Mouse (Mus musculus): Measurements from ENCODE around the gene C1qtnf5.

Gene C1qtnf5

GRCm38 (mm10) chr9:44107110-44107509 lies at the start of gene C1qtnf5:
Gene C1qtnf5, plus strand, starts transcription at chr9:44107245.
- no peak for DNase-seq (ENCODE audit: low spot score)

DNA sequence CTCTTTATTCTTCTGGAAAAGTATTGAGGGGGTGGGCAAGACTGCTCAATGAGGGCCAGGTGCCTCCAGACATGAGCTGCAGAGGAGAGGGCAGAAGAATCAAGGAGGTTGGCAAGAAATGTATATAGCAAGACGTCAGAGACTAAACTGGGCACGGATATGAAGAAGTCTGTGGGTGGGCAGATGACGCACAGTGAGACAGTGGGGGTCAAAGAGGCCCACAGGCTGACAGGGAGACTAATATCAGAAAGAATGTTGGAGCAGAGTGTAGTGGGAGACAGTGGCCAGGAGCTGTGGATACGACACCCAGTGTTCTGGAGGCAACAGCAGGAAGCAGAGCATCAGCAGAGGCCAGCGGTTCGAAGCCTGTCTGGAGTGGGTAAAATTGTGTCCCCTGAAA lies 48.4 kb upstream of the C1qtnf5 start:
- DNase-seq (ENCODE audit: low spot score): no peak

GRCm38 (mm10) chr9:44065177-44065576 lies 41.9 kb upstream of the C1qtnf5 start:
- no peak for DNase-seq (ENCODE audit: low spot score)

- peak; percentile 99 for DNase-seq (ENCODE audit: low spot score)
Measured at GRCm38 (mm10) chr9:44066785-44067225, 40.2 kb upstream of the C1qtnf5 start, which contains the start of gene Usp2. Gene Usp2, plus strand, starts transcription at chr9:44067021.

DNA sequence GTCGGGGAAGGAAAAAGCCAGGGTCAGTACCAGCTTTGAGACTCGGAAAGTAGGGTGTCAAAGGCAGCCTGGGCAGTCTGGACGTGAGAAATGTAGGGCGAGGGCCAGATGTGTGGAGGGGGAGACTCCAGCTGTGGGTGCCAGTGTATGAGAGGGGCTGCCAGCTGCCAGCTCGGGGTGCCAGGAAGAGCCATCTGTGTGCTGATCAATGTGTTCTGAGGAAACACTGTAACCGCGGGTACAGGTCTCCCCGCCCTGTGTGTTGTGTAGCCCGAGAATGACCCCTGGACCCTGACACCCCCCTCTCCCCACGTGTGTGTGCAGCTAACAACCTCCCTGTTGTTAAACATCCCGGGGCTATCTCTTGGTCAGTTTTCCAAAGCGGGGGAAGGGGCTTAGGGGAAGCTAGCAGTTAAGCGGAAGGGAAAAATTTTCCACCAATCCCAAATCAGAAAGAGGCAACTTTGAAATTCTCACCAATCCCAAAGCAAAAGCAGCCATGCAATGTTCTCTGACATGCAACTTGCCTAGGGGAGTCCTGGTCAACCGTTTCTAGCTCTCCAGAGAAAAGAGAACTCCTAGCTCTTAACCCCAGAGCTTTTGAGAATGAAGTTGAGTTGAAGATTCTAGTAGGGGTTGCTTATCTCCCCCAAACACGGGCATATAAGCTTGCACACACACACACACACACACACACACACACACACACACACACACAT lies 39.6 kb upstream of the C1qtnf5 start:
- DNase-seq (ENCODE audit: low spot score): no peak

DNA sequence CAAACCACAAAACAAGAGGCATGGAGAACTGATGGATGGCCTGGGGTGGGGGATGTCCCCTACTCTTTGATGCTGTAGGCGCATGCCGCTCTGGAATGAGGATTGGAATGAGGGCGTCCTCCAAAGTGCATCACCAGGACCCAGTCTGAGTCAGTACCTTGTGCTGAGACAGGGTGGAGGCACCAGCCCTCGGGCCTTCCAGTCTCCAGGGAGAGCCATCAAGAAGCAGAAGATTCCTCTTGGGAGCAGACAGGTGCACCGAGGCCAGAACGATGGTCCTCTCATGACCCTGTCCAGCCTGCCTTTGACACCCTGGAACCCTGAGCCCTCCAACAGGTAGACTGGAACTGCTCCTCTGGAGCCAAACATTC lies 39.1 kb upstream of the C1qtnf5 start:
- no peak for DNase-seq (ENCODE audit: low spot score)

GRCm38 (mm10) chr9:44069252-44069651 lies 37.8 kb upstream of the C1qtnf5 start:
- DNase-seq (ENCODE audit: low spot score): no peak

DNA sequence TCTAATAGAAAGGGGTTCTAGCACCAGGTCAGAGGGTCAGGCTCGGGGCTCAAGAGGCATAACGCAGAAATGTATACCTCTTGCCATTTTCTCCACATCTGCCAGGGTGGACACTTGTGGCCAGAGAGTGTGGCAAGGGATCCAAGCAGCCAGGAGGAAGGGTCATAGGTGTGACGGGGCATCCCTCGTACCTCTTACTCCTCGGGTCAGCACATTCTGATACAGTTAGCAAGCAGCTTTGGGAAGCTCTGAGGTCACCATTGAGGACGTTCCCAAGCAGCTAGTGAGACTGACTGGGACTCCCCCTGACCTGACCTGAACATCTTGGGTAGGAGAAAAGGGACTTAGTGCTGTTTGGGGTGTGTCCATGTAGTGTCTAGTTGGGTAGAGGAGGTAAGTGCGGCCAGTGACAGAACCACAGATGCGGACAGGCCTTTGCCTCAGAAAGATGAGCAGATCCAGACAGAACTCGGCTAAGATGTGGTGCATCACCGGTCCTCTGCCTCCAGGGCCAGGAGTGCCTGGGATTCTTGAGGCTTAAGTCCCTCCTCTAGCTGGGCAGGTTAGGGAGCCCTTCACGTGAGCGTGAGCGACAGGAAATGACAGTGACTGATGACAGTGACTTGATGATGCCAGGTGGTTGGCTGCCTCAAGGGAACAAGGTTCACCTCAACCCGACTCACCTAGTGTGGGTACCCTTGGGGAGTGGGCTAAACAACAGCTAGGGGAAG lies 36.8 kb upstream of the C1qtnf5 start:
- DNase-seq (ENCODE audit: low spot score): no peak

DNA sequence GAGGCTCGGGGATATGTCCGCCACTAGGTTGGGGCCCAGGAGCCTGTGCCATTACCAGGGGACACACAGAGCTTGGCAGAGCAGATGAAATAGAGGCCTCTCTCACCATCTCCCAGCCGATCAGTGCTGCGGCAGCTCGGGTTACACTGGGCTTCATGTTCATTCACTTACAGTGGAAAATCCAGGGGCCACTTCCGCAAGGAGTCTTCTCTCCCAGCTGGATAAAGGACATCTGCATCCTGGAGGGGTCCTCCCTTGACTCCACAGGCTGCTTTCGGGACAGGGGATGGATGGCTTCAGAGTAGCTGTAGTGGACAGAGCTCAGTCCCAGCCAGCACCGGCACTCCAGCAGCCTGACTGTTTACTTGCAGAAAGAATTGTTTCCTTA lies 36.2 kb upstream of the C1qtnf5 start:
- no peak for DNase-seq (ENCODE audit: low spot score)

- no peak for DNase-seq (ENCODE audit: low spot score)
Measured at GRCm38 (mm10) chr9:44071914-44072598, 35.0 kb upstream of the C1qtnf5 start.

- DNase-seq (ENCODE audit: low spot score): no peak
Measured at GRCm38 (mm10) chr9:44072599-44072915, 34.5 kb upstream of the C1qtnf5 start.

DNA sequence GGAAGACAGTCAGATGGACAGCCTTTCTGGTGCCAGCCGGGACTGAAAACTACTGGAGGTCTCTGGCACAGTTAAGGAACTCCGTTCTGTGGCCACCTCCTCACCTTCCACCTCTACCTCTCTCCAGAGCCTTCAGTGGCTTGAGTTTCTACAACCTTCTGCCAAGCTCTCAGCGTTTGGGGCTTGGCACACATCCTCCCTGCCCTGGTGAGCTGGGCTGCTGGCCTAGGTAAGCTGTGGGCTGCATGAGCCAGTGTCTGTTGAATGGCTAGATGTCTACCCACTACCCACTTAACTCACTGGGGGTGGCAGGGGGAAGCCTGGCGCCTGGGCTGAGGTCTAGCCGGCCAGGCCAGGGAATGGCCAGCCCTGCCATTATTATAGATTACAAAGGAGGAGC lies 33.9 kb upstream of the C1qtnf5 start:
- no peak for DNase-seq (ENCODE audit: low spot score)

- no peak for DNase-seq (ENCODE audit: low spot score)
Measured at GRCm38 (mm10) chr9:44074395-44075275, 32.4 kb upstream of the C1qtnf5 start.

DNA sequence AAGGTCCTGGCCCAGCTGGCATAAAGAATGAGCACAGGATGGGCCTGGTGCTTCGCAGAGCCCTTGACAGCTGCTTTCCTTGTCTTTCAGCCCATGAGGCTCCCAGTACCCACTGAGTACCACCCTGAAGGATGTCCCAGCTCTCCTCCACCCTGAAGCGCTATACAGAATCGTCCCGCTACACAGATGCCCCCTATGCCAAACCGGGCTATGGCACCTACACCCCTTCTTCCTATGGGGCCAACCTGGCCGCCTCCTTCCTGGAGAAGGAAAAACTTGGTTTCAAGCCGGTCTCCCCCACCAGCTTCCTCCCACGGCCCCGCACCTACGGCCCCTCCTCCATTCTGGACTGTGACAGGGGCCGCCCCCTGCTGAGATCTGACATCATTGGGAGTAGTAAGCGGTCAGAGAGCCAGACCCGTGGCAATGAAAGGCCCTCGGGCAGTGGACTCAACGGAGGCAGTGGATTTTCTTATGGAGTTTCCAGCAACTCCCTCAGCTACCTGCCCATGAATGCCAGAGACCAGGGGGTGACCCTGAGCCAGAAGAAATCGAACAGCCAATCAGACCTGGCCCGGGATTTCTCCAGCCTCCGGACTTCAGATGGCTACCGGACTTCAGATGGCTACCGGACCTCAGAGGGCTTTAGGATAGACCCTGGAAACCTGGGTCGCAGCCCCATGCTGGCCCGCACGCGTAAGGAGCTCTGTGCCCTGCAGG lies 31.6 kb upstream of the C1qtnf5 start:
- no peak for DNase-seq (ENCODE audit: low spot score)

DNA sequence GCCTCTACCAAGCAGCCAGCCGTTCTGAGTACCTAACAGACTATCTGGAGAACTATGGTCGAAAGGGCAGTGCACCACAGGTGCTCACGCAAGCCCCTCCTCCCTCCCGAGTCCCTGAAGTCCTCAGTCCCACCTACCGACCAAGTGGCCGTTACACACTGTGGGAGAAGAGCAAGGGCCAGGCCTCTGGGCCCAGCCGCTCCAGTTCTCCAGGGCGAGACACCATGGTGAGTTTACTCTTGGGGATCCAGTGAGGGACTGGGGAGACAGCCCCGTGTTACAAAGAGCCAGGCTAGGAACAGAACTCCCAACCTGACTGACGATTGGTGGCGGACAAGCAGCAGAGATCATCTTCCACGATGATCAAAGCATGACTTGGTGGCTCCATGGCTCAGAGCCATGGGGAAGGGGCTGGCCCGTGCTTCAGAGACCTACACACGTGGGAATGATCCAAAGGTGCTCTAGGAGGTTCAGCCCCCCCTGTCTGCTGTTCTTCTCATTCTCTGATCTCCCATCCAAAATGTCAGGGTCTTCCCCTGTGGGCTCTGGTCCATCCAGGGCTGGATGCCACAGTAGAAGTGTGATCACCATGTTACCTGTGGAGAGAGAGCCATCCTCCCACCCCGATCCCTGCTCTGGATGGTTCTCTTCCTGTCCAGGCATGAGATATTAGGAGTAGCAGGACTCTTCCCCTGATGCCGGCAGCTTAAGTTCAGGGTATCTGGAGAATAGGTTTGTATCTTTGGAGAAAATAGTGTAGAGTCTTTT lies 30.9 kb upstream of the C1qtnf5 start:
- DNase-seq (ENCODE audit: low spot score): no peak

GRCm38 (mm10) chr9:44076764-44077120 lies 30.3 kb upstream of the C1qtnf5 start:
- peak; percentile 55 for DNase-seq (ENCODE audit: low spot score)

DNA sequence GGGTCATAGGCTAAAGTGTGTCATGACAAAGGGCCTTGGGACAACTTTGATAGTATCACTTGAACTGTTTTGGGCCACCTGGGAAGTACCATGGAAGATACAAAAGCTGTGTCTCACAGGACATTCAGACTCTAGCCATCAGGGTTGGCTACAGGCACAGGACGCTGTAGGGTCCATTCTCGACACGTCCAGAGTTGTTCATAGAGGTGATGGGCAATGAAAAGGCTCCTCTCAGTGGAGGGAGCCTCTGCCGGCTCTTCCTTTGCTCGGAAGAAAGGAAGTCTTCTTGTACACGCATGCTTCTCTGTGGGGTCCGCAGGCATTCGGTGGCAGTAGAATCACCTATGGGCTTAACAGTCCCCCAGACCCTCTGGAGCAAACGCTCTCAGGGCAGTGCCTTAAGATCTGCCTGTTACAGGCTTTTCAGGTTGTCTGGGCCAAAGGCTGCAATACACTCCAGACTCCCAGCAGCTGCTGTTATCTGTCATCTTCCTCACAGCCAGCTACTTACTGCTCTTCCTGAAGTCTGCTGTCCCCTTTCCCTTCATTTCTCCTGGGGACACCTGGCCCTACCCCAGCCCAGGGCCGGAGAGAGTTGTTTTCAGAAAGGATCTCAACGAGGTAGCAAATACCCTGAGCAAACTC lies 29.7 kb upstream of the C1qtnf5 start:
- DNase-seq (ENCODE audit: low spot score): no peak

DNA sequence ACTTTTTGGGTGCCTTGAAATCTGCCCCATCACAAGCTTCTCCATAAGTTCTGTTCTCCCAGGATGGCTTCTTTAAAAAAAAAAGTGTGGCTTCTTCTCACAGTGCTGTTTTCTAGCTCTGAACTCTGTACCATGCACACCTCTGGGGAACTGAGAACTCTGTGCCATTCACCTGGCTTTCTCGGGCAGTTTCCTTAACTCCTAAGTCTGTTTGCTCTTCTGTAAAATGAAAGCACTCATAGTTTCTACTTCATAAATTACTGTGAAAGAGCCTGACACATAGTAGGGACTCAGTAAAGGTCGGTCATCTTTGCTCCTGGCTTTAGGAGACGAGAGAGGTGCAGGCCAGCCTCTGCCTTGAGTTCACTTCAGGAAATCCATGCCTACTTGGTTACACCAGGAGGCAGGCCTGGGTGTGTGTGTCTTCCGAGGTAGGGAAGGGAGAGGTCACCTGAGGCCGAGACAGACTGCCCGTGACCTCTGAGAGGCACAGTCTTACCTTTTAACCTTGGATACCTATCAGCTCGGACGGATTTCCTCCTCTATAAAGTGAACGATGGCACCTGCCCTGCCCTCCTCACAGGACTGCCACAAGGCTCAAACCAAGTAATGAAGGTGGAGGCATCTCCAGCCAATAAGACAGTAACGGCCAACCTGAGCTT lies 28.8 kb upstream of the C1qtnf5 start:
- DNase-seq (ENCODE audit: low spot score): no peak

GRCm38 (mm10) chr9:44078955-44079756 lies 27.9 kb upstream of the C1qtnf5 start:
- DNase-seq (ENCODE audit: low spot score): no peak

All from left cerebral cortex, adult 11 months (tissue).